Mouse (Mus musculus): ENCODE results near the gene Stk10. TPM values are rescaled to one million over a fixed set of nuclear protein-coding genes. Genes with fewer than 3 reads are reported as not detected.

Gene Stk10
- polyA plus RNA-seq, 1 experiment, result 30.0 TPM

- no peak for TF ChIP-seq GATA1 (IDR thresholded peaks at IDR 0.05; ENCODE audit: low read length)
Measured at GRCm38 (mm10) chr11:32638521-32639255, 105.6 kb downstream of the Stk10 start.

GRCm38 (mm10) chr11:32640617-32641016, 107.5 kb downstream of the Stk10 start:
- TF ChIP-seq GATA1 (IDR thresholded peaks at IDR 0.05; ENCODE audit: low read length), result peak; percentile 44

GRCm38 (mm10) chr11:32642249-32642876, 109.3 kb downstream of the Stk10 start, which contains the start of gene Fbxw11:
Gene Fbxw11, plus strand, starts transcription at chr11:32642724.
- no peak for TF ChIP-seq GATA1 (IDR thresholded peaks at IDR 0.05; ENCODE audit: low read length)

- no peak for TF ChIP-seq GATA1 (IDR thresholded peaks at IDR 0.05; ENCODE audit: low read length)
Measured at GRCm38 (mm10) chr11:32642899-32643886, 110.1 kb downstream of the Stk10 start.

GRCm38 (mm10) chr11:32644010-32644409, 110.9 kb downstream of the Stk10 start:
- no peak for TF ChIP-seq GATA1 (IDR thresholded peaks at IDR 0.05; ENCODE audit: low read length)

GRCm38 (mm10) chr11:32647265-32647664, 114.2 kb downstream of the Stk10 start:
- TF ChIP-seq GATA1 (IDR thresholded peaks at IDR 0.05; ENCODE audit: low read length), result no peak

GRCm38 (mm10) chr11:32650236-32650749, 117.2 kb downstream of the Stk10 start:
- TF ChIP-seq GATA1 (IDR thresholded peaks at IDR 0.05; ENCODE audit: low read length), result no peak

GRCm38 (mm10) chr11:32650893-32651590, 117.9 kb downstream of the Stk10 start:
- no peak for TF ChIP-seq GATA1 (IDR thresholded peaks at IDR 0.05; ENCODE audit: low read length)

- no peak for TF ChIP-seq GATA1 (IDR thresholded peaks at IDR 0.05; ENCODE audit: low read length)
Measured at GRCm38 (mm10) chr11:32651723-32652122, 118.6 kb downstream of the Stk10 start.

GRCm38 (mm10) chr11:32662082-32662656, 129.1 kb downstream of the Stk10 start:
- TF ChIP-seq GATA1 (IDR thresholded peaks at IDR 0.05; ENCODE audit: low read length), result no peak

GRCm38 (mm10) chr11:32665639-32666038, 132.5 kb downstream of the Stk10 start:
- TF ChIP-seq GATA1 (IDR thresholded peaks at IDR 0.05; ENCODE audit: low read length), result no peak

GRCm38 (mm10) chr11:32666983-32667382, 133.9 kb downstream of the Stk10 start:
- TF ChIP-seq GATA1 (IDR thresholded peaks at IDR 0.05; ENCODE audit: low read length), result no peak

GRCm38 (mm10) chr11:32671480-32671879, 138.4 kb downstream of the Stk10 start:
- no peak for TF ChIP-seq GATA1 (IDR thresholded peaks at IDR 0.05; ENCODE audit: low read length)

Other genes with a start within 250 kb of the Stk10 start
- gene Hba-a1, start 249.8 kb upstream of the Stk10 start, polyA plus RNA-seq (2012), result 6,644 and 8,827 TPM in 2 replicates
- gene Hbq1b, start 246.3 kb upstream of the Stk10 start, polyA plus RNA-seq (2012), result 0.12 and 0.42 TPM in 2 replicates
- 2,838 and 3,812 TPM in 2 replicates for gene Hba-a2, start 236.8 kb upstream of the Stk10 start, polyA plus RNA-seq (2012)
- gene Hbq1a, start 233.2 kb upstream of the Stk10 start, polyA plus RNA-seq (2012), result not detected in 2 replicates
- gene Sh3pxd2b, start 185.5 kb upstream of the Stk10 start, polyA plus RNA-seq (2012), result not detected in 2 replicates
- not detected in 2 replicates for gene Ubtd2, start 77.9 kb upstream of the Stk10 start, polyA plus RNA-seq (2012)
- gene Efcab9, start 1.2 kb upstream of the Stk10 start, polyA plus RNA-seq (2012), result not detected in 2 replicates
- gene Fbxw11, start 109.4 kb downstream of the Stk10 start, polyA plus RNA-seq (2012), result 23.4 and 32.9 TPM in 2 replicates